Mouse (Mus musculus) granulocyte monocyte progenitor cell, adult 5-6 weeks (primary cell): Measurements from ENCODE around the gene Tnfrsf21. TPM values are rescaled to one million over a fixed set of nuclear protein-coding genes. Genes with fewer than 3 reads are reported as not detected.

Experiments used
- ATAC-seq: replicated peaks from 2 replicates; pipeline ENCODE4 v1.8.0; 2016; ENCODE audit warnings: mild to moderate bottlenecking, moderate TSS enrichment, inconsistent platforms; ENCODE audit not compliant: poor library complexity, severe bottlenecking
- total RNA-seq, 2 experiments: library from RNA; stranded (forward) in 1 of 2; stranded (reverse) in 1 of 2; fragments of 200-712, 200-1000 nt in 1 of 2; fragments of >200 nt in 1 of 2; fragmentation: Nextera tagmentation in 1 of 2; gene quantifications; 2 replicates each; pipeline ENCODE4 v1.2.3; 2014 to 2017

The Tnfrsf21 gene
- total RNA-seq (2014; fragmentation: Nextera tagmentation) (54.2 and 61.4 TPM in 2 replicates), total RNA-seq (2017) (53.1 and 62.5 TPM in 2 replicates)

DNA sequence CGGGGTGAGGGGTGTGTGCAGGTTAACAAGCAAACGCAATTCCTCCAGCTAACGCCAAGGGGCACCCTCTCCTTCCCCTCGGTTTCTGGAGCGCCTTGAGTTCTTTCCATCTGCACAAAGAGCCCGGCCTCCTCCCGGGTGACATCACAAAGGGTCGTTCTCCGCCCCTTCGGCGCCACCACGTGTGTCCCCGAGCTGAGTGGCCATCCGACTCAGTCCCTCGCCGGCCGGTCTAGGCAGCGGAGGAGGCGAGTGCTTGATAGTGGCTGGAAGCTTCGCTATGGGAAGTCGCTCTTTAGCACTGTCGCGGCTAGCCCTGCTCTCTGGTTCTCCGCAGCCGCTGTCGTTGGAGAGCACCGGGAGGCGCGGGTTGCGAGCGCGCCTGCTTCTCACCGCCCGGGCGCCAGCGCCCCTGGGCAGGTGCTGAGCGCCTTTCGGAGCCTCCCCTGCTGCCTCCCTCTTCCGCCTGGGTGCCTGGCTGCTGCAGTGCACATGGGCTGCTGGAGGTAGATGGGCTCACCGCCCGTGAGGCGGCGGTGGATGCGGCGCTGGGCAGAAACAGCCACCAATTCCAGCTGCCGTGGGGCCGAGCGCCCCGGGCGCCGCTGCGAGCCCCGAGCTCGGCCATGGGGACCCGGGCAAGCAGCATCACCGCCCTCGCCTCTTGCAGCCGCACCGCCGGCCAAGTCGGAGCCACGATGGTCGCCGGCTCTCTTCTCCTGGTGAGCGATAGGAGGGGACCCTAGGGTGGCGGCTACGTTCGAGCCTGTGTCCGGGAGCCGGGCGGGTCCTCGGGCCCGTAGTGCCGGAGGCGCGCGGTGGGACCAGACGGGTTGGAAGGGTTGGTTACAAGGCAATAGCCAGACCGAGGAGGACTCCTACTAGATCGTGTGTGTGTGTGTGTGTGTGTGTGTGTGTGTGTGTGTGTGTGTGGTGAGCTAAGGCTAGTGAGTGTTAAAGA is at the start of gene Tnfrsf21:
Gene Tnfrsf21 (plus strand): TSS at position 185 of the 961 bp plus-strand sequence.
- peak; percentile 87 for ATAC-seq

DNA sequence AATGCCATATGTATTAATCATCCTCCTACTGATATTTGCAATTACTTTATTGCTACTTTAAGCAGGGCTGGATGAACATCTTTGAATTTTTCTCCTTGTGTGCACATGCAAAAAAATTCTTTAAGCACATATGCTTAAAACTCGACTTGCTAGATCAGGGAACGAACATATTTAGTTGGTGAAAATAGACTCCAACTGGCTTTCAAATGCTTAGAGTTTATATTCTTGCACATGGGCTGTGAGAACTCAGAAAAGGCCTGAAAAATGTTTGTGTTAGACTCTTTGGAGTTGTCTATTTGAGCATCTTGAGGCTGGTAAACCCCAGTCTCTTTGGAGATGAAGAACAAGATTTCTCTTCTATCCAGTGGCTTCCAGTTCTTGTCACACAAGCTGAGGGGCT is 48.2 kb upstream of the Tnfrsf21 start:
- no peak for ATAC-seq

DNA sequence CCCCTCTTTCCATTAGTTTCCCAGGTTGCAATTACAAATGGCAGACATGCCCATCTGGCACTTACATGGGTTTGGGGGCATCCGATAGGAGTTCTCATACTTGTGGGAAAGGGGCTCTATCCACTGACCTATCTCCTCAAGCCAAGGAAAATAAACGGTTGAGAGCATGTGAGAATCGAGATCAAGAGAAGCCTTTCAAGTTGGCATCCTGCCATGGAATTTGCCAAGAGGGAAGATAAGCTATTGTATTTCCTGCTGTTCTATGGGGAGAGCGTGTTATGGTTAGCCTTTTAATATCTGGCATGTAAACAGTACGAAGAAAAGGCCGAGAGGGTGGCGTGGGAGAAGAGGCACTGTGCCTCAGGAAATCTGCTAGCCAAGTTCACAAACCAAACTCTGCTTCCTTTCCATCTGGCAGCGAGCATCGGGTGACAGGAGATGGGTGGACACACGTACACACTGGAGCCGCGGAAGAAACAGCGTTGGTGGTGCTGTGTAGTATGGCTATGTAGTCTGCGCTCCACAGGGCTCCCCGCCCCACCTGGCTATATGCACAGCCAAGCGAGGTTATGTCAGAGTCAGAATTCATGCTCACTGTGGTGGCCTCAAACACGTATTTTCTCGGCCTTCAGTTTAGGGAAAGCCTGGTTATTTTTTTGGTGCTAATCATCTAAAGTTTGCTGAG is 40.9 kb upstream of the Tnfrsf21 start:
- no peak for ATAC-seq

DNA sequence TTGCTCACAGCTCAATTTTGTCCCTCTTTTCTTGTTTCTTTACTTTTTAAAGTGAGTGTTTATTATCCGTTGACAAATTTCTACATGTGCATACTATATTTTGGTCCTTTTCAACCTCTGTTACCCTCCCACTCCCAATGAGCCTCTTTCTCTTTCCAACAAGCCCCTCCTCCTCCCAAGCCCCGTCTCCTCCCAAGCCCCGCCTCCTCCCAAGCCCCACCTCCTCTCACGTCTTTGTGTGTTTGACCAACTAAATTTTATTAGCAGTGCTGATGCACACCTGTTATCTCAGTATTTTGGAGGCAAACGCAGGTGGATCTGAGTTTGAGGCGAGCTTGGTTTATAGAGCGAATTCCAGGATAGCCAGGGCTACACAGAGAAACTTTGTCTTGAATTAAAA is 38.6 kb upstream of the Tnfrsf21 start:
- ATAC-seq = no peak

DNA sequence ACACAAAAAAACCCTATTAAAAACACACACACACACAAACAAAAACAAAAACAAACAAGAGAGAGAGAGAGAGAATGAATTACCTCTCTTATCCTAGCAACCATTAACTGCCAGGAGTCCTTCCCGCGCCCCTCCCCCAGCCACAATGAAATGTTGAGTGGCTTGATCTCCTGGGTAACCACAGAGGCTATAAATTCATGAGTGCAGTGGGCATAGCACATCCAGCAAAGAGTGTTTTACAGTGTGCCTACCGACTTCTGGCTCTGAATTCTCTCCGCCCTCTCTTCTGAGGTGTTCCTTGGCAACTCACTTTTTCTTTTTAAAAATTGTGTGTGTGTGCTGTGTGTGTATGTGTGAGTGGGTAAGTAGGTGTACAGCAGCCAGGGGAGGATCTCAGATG is 38.0 kb upstream of the Tnfrsf21 start:
- no peak for ATAC-seq

DNA sequence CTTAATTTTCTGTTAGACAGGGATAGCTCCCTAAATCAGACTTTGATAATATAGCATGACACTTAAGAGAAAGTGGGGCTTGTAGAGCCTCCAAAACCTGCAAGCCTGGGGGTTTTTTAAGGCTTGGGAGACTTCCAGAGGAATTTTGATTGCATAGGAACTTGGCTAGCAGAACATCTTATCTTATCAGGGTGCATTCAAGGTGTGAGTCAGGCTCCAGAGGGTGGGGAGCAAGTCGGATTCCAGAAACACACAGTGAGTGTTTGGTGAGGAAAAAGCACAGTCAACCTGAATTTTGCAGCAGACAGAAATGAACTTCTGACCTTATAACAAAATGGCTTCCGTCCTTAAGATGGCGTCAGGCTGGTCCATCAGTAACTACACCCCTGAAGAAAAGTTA is 34.5 kb upstream of the Tnfrsf21 start:
- ATAC-seq = no peak

DNA sequence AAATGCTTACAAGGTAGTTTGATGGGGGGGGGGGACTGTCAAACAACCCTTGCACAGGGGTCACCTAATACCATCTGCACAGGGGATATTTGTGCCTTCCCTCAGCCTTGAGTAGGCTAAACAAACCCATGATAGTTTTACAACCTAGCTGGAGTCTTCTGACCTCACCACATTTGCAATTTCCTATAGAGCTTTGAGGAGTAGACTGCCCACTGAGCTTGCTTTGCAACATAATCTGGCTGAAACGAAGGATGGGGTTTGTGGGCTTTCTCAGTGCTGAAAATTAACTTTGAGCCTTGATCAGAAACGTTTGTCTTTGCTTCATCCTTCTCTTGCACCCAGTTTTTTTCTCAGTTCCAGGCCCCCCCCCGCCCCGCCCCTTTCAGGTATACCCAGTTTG is 33.8 kb upstream of the Tnfrsf21 start:
- ATAC-seq = no peak

DNA sequence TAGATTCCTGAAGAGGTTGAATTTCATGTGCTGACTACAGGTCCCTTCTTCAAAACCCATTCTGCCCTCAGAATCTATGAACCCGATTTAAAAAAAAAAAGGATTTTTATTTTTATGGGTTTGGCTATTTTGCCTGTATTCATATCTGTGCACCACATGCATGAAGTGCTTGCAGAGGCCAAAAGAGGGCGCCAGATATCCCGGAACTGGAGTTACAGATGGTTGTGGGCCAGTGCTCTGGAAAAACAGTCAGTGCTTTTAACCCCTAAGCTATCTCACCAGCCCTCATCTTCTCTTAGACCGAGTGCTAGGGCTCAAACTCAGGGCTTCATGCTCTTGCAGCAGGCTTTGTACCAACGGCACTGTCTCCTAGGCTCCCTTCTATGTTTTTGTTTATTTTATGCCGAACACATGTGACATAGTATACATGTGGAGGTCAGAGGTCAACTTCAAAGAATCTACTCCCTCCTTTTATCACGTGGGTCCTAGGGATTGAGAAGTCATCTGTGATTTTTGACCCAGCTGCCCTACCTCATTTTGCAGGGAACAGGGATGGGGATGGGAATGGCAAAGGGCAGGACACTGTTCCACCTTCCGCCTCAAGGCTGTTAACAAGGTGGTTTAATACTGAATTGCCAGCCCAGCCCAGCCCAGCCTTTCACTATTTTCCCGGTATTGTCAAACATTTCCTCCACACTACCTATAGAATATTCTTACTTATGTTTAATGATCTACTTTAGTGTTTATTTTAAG is 30.3 kb upstream of the Tnfrsf21 start:
- peak; percentile 71 for ATAC-seq

DNA sequence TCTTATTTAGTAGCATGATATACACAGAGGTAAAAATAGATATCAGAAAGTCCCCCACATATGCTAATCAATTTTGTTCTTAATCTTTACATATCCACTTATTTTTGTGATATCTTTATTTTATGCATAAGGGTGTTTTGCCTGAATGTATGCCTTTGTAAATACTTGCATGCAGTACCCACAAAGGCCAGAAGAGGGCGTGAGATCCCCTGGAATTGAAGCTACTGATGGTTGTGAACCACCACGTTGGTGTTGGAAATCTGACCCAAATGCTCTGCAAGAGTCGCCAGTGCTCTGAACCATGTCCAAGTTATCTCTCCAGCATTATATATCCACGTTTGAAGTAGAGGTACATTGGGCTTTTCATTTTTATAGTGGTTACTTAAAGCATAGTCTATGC is 28.7 kb upstream of the Tnfrsf21 start:
- ATAC-seq = peak; percentile 31

DNA sequence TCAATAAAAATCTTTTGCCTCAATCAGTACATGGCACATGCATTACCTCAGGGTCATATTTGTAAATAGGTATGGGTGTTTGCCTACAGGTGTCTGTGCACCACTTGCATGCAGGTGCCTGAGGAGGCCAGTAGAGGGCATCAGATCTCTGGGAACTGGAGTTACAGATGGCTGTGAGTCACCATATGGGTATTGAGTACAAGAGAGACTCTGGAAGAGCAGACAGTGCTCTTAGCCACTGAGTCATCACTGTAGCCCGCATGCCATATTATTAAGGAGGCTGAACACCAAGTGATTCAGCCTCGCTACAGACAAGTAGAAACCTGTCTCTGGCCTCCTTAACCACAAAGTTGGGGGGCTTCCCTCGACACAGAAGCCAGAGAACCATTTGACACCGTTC is 26.4 kb upstream of the Tnfrsf21 start:
- peak; percentile 40 for ATAC-seq

DNA sequence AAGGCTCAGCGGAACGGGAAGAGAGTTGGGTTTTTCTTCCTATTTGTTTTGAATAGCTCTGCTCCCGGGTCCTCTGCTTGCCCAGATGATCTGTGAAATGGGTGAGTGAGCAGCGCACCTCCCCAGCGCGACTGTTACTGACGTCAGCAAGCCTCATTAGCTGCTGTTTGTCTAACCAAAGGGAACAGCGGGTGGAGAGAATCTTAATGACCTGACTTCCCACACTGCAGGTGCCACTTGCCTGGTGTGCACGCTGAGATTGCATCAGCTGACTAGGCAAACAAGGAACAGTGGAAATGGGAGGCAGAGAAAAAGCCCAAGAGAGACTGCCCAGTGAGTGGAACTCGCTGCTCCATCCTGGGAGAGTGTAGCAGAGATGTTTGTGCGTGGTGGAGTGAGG is 25.2 kb upstream of the Tnfrsf21 start:
- no peak for ATAC-seq

DNA sequence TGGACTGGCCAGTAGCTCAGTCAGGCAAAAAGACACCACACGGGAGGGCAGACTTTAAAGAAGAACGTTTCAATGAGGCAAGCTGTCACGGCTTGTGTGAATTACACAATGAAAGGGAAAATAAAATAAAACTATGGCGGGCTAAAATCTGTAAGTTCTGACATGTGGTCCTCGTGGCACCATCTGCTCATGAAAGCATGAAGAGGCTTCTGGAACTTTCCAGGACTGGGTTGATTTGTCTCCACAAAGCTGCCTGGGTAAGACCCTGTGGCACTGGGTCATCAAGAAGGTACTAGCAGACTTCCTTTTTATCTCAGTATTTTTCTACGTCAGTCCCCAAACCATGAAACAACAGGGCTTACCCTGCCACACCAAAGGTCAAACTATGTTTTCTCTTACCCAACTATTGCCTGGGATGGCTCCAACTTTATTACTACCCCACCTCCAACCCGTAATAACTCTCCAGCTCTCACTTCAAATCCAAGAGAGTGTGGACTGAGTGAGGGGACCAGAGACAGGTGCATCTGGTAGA is 16.8 kb upstream of the Tnfrsf21 start:
- peak; percentile 47 for ATAC-seq

DNA sequence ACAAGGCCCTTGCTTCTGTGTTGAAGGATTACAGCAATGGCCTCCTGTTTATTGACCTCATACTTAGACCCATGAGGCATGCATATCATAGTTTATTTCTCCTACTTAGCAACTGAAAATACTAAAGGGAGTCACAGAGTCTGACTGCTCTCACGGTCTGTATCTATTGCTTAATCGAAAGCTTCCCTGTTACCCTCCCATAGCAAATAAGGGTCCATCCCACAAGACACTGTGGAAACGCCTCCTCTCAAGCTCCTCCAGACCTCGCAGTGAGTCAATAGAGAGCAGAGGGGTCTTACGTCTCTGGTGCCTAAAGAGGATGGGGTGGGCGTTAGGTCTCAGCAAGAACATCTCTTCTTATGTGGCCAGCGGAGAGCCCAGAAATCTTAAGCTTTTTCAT is 15.8 kb upstream of the Tnfrsf21 start:
- ATAC-seq = peak; percentile 84

DNA sequence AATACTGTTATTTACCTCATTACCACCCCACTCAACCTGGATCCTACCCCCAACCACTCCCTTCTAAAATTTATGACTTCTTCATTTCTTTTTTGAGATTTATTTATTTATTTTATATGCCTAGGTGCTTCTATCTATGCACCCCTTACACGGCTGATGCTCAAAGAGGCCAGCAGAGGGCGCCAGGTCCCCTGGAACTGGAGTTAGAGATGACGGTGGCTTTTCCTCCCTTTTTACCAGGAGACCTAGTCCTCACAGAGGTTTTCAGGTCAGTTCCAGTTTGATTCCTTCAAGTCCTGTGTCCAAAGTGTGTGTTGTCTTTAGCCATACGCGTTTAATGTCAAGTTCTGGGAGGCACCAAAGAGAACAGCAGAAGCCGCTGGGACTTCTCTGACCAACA is 3.6 kb upstream of the Tnfrsf21 start:
- ATAC-seq = peak; percentile 25

DNA sequence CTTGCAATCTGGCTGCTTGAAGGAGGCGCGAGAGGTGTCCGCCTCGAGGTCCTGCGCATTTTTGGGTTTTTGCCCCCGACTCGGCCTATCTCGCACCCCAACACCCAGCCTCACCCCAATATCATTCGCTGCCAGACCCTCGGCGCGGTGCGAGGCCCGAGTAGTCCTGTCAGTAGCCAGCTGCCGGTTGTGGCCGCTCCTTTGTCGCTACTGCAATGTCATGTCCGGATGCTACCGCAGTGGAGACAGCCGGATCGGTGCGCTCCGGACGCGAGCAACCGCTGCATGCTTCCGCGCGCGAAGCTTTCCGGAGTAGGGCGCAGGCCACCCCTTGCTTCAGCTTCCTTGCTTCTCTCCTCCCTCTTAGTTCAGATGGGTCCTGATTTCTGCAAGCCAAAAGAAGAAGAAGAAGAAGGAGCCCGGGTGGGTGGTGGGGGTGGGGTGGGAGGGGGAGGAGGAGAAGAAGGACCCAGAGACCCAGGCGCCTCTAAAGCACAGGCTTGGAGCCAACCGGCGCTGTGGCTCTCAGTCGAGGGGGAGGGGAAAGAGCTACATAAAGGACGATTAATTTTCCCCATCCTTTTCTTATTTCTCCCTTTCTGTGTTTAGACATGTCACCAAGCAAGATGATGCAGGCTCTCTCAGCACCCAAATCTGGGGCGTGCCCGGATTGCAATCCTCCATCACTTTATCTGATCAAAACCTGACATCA is 1.1 kb downstream of the Tnfrsf21 start:
- ATAC-seq = peak; percentile 80

DNA sequence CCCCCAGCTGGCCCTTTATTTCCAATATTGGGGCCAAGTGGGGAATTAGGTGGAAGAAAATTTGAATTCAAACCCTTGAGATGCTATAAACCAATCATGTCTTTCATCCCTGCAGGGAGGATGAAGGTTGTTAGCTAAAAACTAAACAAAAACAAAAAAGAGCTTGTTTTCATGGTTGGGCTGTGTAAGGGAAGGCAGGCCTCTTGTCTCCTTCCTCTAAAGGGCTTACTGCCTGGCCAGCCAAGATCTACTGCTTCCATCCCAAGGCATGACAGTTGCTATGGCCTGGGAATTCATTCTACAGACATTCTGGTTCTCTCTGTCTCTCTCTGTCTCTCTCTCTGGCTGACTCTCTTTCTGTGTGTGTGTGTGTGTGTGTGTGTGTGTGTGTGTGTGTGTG is 1.7 kb downstream of the Tnfrsf21 start:
- ATAC-seq = no peak

DNA sequence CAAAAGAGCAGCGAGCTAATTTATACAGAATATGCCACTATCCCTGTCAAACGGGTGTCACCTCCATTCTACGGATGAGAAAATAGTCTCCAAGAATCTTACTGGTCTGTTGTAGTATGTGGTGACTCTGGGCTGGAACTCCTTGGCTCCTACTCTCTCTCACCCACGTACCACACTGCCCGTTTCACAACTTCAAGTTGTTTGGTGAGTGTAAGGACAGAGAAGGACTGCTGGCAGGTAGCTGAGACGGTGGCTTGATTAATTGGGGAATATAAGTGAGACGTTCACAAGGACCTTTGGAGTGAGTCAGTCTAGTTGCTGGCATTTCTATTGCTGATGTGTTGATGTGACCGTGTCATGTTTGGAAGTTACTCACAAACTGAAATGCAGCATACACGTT is 3.3 kb downstream of the Tnfrsf21 start:
- ATAC-seq = no peak

DNA sequence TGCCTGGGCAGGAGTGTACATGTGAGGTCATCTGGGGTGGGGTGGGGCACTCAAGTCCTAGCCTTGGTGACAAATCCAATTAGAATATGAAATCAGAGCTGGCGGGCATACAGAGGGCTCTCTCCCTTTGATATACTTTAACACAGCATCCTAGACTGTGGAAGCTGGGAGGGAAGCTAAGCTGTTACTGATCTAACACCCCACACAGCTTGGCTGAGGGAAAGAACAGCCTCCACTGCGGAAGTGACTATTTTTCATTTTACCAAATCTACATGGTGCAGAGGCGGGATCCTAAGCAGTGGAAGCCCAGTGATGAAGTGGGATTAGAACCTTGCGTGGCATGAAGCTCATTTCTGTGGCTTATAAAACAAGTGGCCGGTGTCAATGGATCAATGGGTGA is 4.7 kb downstream of the Tnfrsf21 start:
- no peak for ATAC-seq

DNA sequence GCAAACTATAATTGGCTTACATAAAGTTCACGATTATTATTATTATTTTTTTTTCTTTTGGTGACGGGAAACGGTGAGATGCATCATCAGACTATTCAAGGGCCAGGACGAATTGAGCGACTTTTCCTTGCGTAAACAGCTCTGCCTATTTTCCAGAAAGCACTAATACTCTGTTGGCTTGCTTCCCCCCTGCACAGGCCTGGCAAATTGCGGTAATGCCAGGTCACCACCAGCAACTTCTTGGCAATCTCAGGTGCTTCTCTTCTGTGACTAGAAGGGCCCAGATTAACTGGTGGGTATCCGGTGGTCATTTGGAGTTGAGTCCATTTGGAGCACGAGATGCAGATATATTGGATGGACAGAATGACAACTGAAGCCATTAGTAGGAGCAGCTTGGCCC is 5.7 kb downstream of the Tnfrsf21 start:
- ATAC-seq = no peak

DNA sequence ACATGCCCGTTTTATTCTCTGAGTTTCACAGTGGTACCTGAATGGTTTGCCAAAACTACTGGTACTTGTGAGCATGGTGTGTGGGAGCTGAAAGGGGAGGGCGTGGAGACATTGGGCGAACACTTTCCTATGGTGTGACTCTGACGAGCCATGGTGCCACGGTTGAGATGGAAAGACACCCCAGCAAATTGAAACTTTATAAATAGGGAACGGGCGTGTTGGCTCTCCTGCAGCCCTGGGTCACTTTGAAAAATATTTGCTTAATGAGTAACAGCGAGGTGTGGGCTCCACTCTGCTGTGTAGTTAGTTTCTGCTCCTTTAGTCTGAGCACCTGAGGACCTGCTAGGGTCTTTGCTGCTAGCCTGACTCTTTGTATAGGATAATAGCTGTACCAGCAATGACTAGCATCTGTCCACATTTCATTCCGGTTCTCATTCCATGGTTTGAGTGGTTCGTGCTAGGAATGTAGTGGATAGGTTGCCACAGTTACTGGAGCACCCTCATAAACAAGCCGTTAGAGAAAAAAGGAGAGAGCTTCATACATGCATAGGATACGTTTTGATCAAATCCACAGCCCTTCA is 7.4 kb downstream of the Tnfrsf21 start:
- ATAC-seq = no peak
